Mouse (Mus musculus): ENCODE data around the gene Ptgs1. TPM values are rescaled to one million over a fixed set of nuclear protein-coding genes. Genes with fewer than 3 reads are reported as not detected.

The Ptgs1 gene
- total and polyA plus RNA-seq, 3 experiments, result 0.13 to 0.66 TPM; not detected in 1

GRCm38 (mm10) chr2:36276454-36276853 is 46.2 kb downstream of the Ptgs1 start:
- H3K4me1 ChIP-seq (ENCODE audit: insufficient read depth, low read depth, low read length), result peaks cover 4% of the 10 kb centered on the region; the same call in 1 of the 2 replicates
- H3K36me3 ChIP-seq (replicated peaks), result no peaks in the 10 kb centered on the region
- DNase-seq (ENCODE audit: low spot score), result no peak
- H3K9me3 ChIP-seq (replicated peaks), result no peaks in the 10 kb centered on the region
- no peak for TF ChIP-seq TAL1 (conservative IDR thresholded peaks at IDR 0.05; ENCODE audit: low read depth, low read length)
- no peak; the same call in 1 of the 2 replicates for TF ChIP-seq CTCF (IDR thresholded peaks at IDR 0.05; ENCODE audit: low read depth, low read length)
- TF ChIP-seq GATA2 (IDR thresholded peaks at IDR 0.05; ENCODE audit: borderline replicate concordance, low read depth, low read length), result no peak
- TF ChIP-seq GATA1 (IDR thresholded peaks at IDR 0.05; ENCODE audit: borderline replicate concordance, low read length), result no peak
- TF ChIP-seq POLR2AphosphoS5 (IDR thresholded peaks at IDR 0.05; ENCODE audit: insufficient replicate concordance, low read depth, low read length), result no peak
- no peak overlapping the region for H3K4me3 ChIP-seq (ENCODE audit: low read depth, low read length)
- no peaks in the 10 kb centered on the region; the same call in 1 of the 2 replicates for H3K27me3 ChIP-seq (ENCODE audit: insufficient read depth, low read length)
- ATAC-seq (ENCODE audit: extremely low read depth, insufficient number of reproducible peaks, low FRiP score, poor library complexity, severe bottlenecking), result no peak

GRCm38 (mm10) chr2:36278760-36279159 is 48.5 kb downstream of the Ptgs1 start:
- no peaks in the 10 kb centered on the region for H3K27me3 ChIP-seq (ENCODE audit: insufficient read depth, low read length)
- H3K4me3 ChIP-seq (ENCODE audit: low read depth, low read length), result no peak overlapping the region
- peak; percentile 89 for ATAC-seq (ENCODE audit: extremely low read depth, insufficient number of reproducible peaks, low FRiP score, poor library complexity, severe bottlenecking)
- H3K4me1 ChIP-seq (ENCODE audit: insufficient read depth, low read depth, low read length), result peaks cover 4% of the 10 kb centered on the region; the same call in 1 of the 2 replicates
- no peaks in the 10 kb centered on the region for H3K36me3 ChIP-seq (replicated peaks)
- H3K9me3 ChIP-seq (replicated peaks), result no peaks in the 10 kb centered on the region
- TF ChIP-seq CTCF (IDR thresholded peaks at IDR 0.05; ENCODE audit: low read depth, low read length) (no peak), TAL1 (conservative IDR thresholded peaks at IDR 0.05; ENCODE audit: low read depth, low read length) (no peak), GATA2 (IDR thresholded peaks at IDR 0.05; ENCODE audit: borderline replicate concordance, low read depth, low read length) (no peak), POLR2AphosphoS5 (IDR thresholded peaks at IDR 0.05; ENCODE audit: insufficient replicate concordance, low read depth, low read length) (no peak), GATA1 (IDR thresholded peaks at IDR 0.05; ENCODE audit: borderline replicate concordance, low read length) (no peak)
- no peak for DNase-seq (ENCODE audit: low spot score)

GRCm38 (mm10) chr2:36281138-36281537 is 50.9 kb downstream of the Ptgs1 start:
- DNase-seq (ENCODE audit: low spot score) (no peak), ATAC-seq (ENCODE audit: extremely low read depth, insufficient number of reproducible peaks, low FRiP score, poor library complexity, severe bottlenecking) (no peak)
- no peak overlapping the region for H3K4me3 ChIP-seq (ENCODE audit: low read depth, low read length)
- H3K4me1 ChIP-seq (ENCODE audit: insufficient read depth, low read depth, low read length), result peaks cover 4% of the 10 kb centered on the region; the same call in 1 of the 2 replicates
- H3K27me3 ChIP-seq (ENCODE audit: insufficient read depth, low read length), result no peaks in the 10 kb centered on the region
- H3K36me3 ChIP-seq (replicated peaks), result no peaks in the 10 kb centered on the region
- TF ChIP-seq POLR2AphosphoS5 (IDR thresholded peaks at IDR 0.05; ENCODE audit: insufficient replicate concordance, low read depth, low read length) (no peak), GATA2 (IDR thresholded peaks at IDR 0.05; ENCODE audit: borderline replicate concordance, low read depth, low read length) (no peak), TAL1 (conservative IDR thresholded peaks at IDR 0.05; ENCODE audit: low read depth, low read length) (no peak), GATA1 (IDR thresholded peaks at IDR 0.05; ENCODE audit: borderline replicate concordance, low read length) (no peak), CTCF (IDR thresholded peaks at IDR 0.05; ENCODE audit: low read depth, low read length) (no peak)
- no peaks in the 10 kb centered on the region for H3K9me3 ChIP-seq (replicated peaks)

- Histone ChIP-seq H3K4me1 (ENCODE audit: insufficient read depth, low read depth, low read length) (peaks cover 4% of the 10 kb centered on the region; the same call in 1 of the 2 replicates), H3K36me3 (replicated peaks) (no peaks in the 10 kb centered on the region), H3K9me3 (replicated peaks) (no peaks in the 10 kb centered on the region), H3K4me3 (ENCODE audit: low read depth, low read length) (no peak overlapping the region), H3K27me3 (ENCODE audit: insufficient read depth, low read length) (no peaks in the 10 kb centered on the region)
- no peak for TF ChIP-seq TAL1 (conservative IDR thresholded peaks at IDR 0.05; ENCODE audit: low read depth, low read length)
- TF ChIP-seq GATA2 (IDR thresholded peaks at IDR 0.05; ENCODE audit: borderline replicate concordance, low read depth, low read length), result no peak
- no peak for TF ChIP-seq POLR2AphosphoS5 (IDR thresholded peaks at IDR 0.05; ENCODE audit: insufficient replicate concordance, low read depth, low read length)
- TF ChIP-seq GATA1 (IDR thresholded peaks at IDR 0.05; ENCODE audit: borderline replicate concordance, low read length), result no peak
- TF ChIP-seq CTCF (IDR thresholded peaks at IDR 0.05; ENCODE audit: low read depth, low read length), result no peak
- no peak for DNase-seq (ENCODE audit: low spot score)
- no peak for ATAC-seq (ENCODE audit: extremely low read depth, insufficient number of reproducible peaks, low FRiP score, poor library complexity, severe bottlenecking)
Measured at GRCm38 (mm10) chr2:36282301-36282700, 52.1 kb downstream of the Ptgs1 start.

Other genes starting within 250 kb of the Ptgs1 start
- gene Ndufa8, start 181.0 kb upstream of the Ptgs1 start, total RNA-seq (2014; fragmentation: Nextera tagmentation), result 18.2 and 28.7 TPM in 2 replicates
- gene Ndufa8, start 181.0 kb upstream of the Ptgs1 start, total RNA-seq (2017), result 40.1 and 44.9 TPM in 2 replicates
- gene Ndufa8, start 181.0 kb upstream of the Ptgs1 start, polyA plus RNA-seq (2012), result 31.6 and 38.9 TPM in 2 replicates
- not detected in 2 replicates for gene Morn5, start 181.0 kb upstream of the Ptgs1 start, total RNA-seq (2014; fragmentation: Nextera tagmentation)
- 0.22 TPM in 1 of 2 replicates, not detected in the other for gene Morn5, start 181.0 kb upstream of the Ptgs1 start, total RNA-seq (2017)
- gene Morn5, start 181.0 kb upstream of the Ptgs1 start, polyA plus RNA-seq (2012), result not detected in 2 replicates
- not detected in 2 replicates for gene Lhx6, start 125.0 kb upstream of the Ptgs1 start, total RNA-seq (2014; fragmentation: Nextera tagmentation)
- gene Lhx6, start 125.0 kb upstream of the Ptgs1 start, total RNA-seq (2017), result 0.06 and 0.16 TPM in 2 replicates
- gene Lhx6, start 125.0 kb upstream of the Ptgs1 start, polyA plus RNA-seq (2012), result not detected in 2 replicates
- gene Mrrf, start 94.0 kb upstream of the Ptgs1 start, total RNA-seq (2014; fragmentation: Nextera tagmentation), result 53.0 and 55.2 TPM in 2 replicates
- gene Mrrf, start 94.0 kb upstream of the Ptgs1 start, total RNA-seq (2017), result 51.5 and 57.9 TPM in 2 replicates
- gene Mrrf, start 94.0 kb upstream of the Ptgs1 start, polyA plus RNA-seq (2012), result 1.5 and 1.8 TPM in 2 replicates
- 42.1 and 59.4 TPM in 2 replicates for gene Rbm18, start 93.7 kb upstream of the Ptgs1 start, total RNA-seq (2014; fragmentation: Nextera tagmentation)
- gene Rbm18, start 93.7 kb upstream of the Ptgs1 start, total RNA-seq (2017), result 27.0 and 33.2 TPM in 2 replicates
- gene Rbm18, start 93.7 kb upstream of the Ptgs1 start, polyA plus RNA-seq (2012), result 11.5 and 13.3 TPM in 2 replicates
- not detected in 2 replicates for gene Olfr338, start 143.1 kb downstream of the Ptgs1 start, total RNA-seq (2014; fragmentation: Nextera tagmentation)
- not detected in 2 replicates for gene Olfr338, start 143.1 kb downstream of the Ptgs1 start, total RNA-seq (2017)
- not detected in 2 replicates for gene Olfr338, start 143.1 kb downstream of the Ptgs1 start, polyA plus RNA-seq (2012)
- not detected in 2 replicates for gene Olfr339, start 188.5 kb downstream of the Ptgs1 start, total RNA-seq (2014; fragmentation: Nextera tagmentation)
- 0.11 TPM in 1 of 2 replicates, not detected in the other for gene Olfr339, start 188.5 kb downstream of the Ptgs1 start, total RNA-seq (2017)
- not detected in 2 replicates for gene Olfr339, start 188.5 kb downstream of the Ptgs1 start, polyA plus RNA-seq (2012)
- not detected in 2 replicates for gene Olfr340, start 222.2 kb downstream of the Ptgs1 start, total RNA-seq (2014; fragmentation: Nextera tagmentation)
- not detected in 2 replicates for gene Olfr340, start 222.2 kb downstream of the Ptgs1 start, total RNA-seq (2017)
- gene Olfr340, start 222.2 kb downstream of the Ptgs1 start, polyA plus RNA-seq (2012), result not detected in 2 replicates